Mouse (Mus musculus) urinary bladder, adult 2 months (tissue): Measurements from ENCODE around the gene Clip2. TPM values are rescaled to one million over a fixed set of nuclear protein-coding genes. Genes with fewer than 3 reads are reported as not detected.

Source experiments
- DNase-seq: peaks from one replicate; pipeline ENCODE4 v3.0.0; 2022; ENCODE audit warnings: low spot score
- polyA plus RNA-seq: library from polyadenylated mRNA; depleted of rRNA; stranded (reverse); fragments of >200 nt; gene quantifications from 2 replicates; pipeline ENCODE4 v1.2.3, GENCODE M21; 2012

Gene Clip2
- polyA plus RNA-seq, 1 experiment, result 11.1 TPM

GRCm38 (mm10) chr5:134564272-134564671, 12.0 kb upstream of the Clip2 start:
- no peak for DNase-seq

- DNase-seq, result no peak
These were observed 8.4 kb upstream of the Clip2 start for GRCm38 (mm10) chr5:134560450-134561171.

GRCm38 (mm10) chr5:134560071-134560449, 7.8 kb upstream of the Clip2 start, which contains the start of gene Syna:
TSS of gene Syna (minus strand) at chr5:134560171.
- DNase-seq, result no peak

GRCm38 (mm10) chr5:134555463-134556164, 3.4 kb upstream of the Clip2 start:
- no peak for DNase-seq

- DNase-seq, result no peak
These were observed 1.8 kb upstream of the Clip2 start for GRCm38 (mm10) chr5:134553951-134554546.

- DNase-seq, result peak; percentile 38
These were observed 763 bp downstream of the Clip2 start for GRCm38 (mm10) chr5:134551233-134552109.

- DNase-seq, result no peak
These were observed 1.4 kb downstream of the Clip2 start for GRCm38 (mm10) chr5:134550836-134551232.

- DNase-seq, result no peak
These were observed 2.5 kb downstream of the Clip2 start for GRCm38 (mm10) chr5:134549640-134550168.

GRCm38 (mm10) chr5:134548306-134548705, 3.9 kb downstream of the Clip2 start:
- no peak for DNase-seq

- no peak for DNase-seq
These were observed 5.4 kb downstream of the Clip2 start for GRCm38 (mm10) chr5:134546790-134547189.

- no peak for DNase-seq
These were observed 7.0 kb downstream of the Clip2 start for GRCm38 (mm10) chr5:134545242-134545629.

- DNase-seq, result no peak
These were observed 7.6 kb downstream of the Clip2 start for GRCm38 (mm10) chr5:134544516-134545241.

GRCm38 (mm10) chr5:134541640-134542039, 10.6 kb downstream of the Clip2 start:
- no peak for DNase-seq

- DNase-seq, result no peak
These were observed 11.4 kb downstream of the Clip2 start for GRCm38 (mm10) chr5:134540881-134541280.

GRCm38 (mm10) chr5:134539891-134540290, 12.3 kb downstream of the Clip2 start:
- no peak for DNase-seq

GRCm38 (mm10) chr5:134536036-134536435, 16.2 kb downstream of the Clip2 start:
- DNase-seq, result no peak

GRCm38 (mm10) chr5:134532417-134532816, 19.8 kb downstream of the Clip2 start:
- no peak for DNase-seq

GRCm38 (mm10) chr5:134531585-134531984, 20.6 kb downstream of the Clip2 start:
- no peak for DNase-seq

- no peak for DNase-seq
These were observed 21.4 kb downstream of the Clip2 start for GRCm38 (mm10) chr5:134530830-134531229.

GRCm38 (mm10) chr5:134528488-134528887, 23.7 kb downstream of the Clip2 start:
- no peak for DNase-seq
